Mouse (Mus musculus) megakaryocyte, embryonic 14.5 days (primary cell): ENCODE results near the gene Epor.

Source experiments
- FLI1 ChIP-seq: IDR thresholded peaks from 2 replicates; pipeline ENCODE4 v1.6.1; 2012; ENCODE audit warnings: low read length, inconsistent platforms, mixed read lengths
- GATA1 ChIP-seq: IDR thresholded peaks from 3 replicates; pipeline ENCODE4 v1.6.1; 2012; ENCODE audit warnings: mixed read lengths, low read length, inconsistent platforms, borderline replicate concordance

GRCm38 (mm10) chr9:21927208-21927753 is 36.0 kb downstream of the Epor start, which contains the start of the genes Ccdc159 and Tmem205:
- TF ChIP-seq FLI1 (no peak), GATA1 (no peak)
